Mouse (Mus musculus) cerebellum, postnatal 10 days (tissue): ENCODE results near the gene Efcab3.
A peak's percentile ranks its signal among the peaks of the same experiment; 100 is the strongest.

Experiments
- DNase-seq, 2 experiments: peaks; one replicate each; pipeline ENCODE4 v3.0.0; 2021; ENCODE audit warnings: mixed read lengths in 2 of 2

Gene Efcab3

GRCm38 (mm10) chr11:105149353-105149752, 86.0 kb downstream of the Efcab3 start:
- DNase-seq: no peak

GRCm38 (mm10) chr11:105149766-105150165, 86.4 kb downstream of the Efcab3 start:
- peak in 1 of 2 experiments; percentile 16 for DNase-seq

- DNase-seq: no peak
Observed at GRCm38 (mm10) chr11:105150691-105151090, 87.3 kb downstream of the Efcab3 start.

GRCm38 (mm10) chr11:105151226-105152016, 88.0 kb downstream of the Efcab3 start:
- no peak for DNase-seq

- DNase-seq: no peak
Observed at GRCm38 (mm10) chr11:105152017-105152300, 88.6 kb downstream of the Efcab3 start.

GRCm38 (mm10) chr11:105152357-105152899, 89.0 kb downstream of the Efcab3 start:
- DNase-seq: no peak

GRCm38 (mm10) chr11:105153068-105153833, 89.9 kb downstream of the Efcab3 start:
- peak; percentile 65 to 67 for DNase-seq

- no peak for DNase-seq
Observed at GRCm38 (mm10) chr11:105155915-105156314, 92.5 kb downstream of the Efcab3 start.

- no peak for DNase-seq
Observed at GRCm38 (mm10) chr11:105156748-105157267, 93.4 kb downstream of the Efcab3 start.

GRCm38 (mm10) chr11:105158047-105158446, 94.7 kb downstream of the Efcab3 start:
- no peak for DNase-seq

GRCm38 (mm10) chr11:105159673-105160360, 96.4 kb downstream of the Efcab3 start:
- no peak for DNase-seq

GRCm38 (mm10) chr11:105161411-105161810, 98.0 kb downstream of the Efcab3 start:
- no peak for DNase-seq

- no peak for DNase-seq
Observed at GRCm38 (mm10) chr11:105164516-105165510, 101.4 kb downstream of the Efcab3 start.

GRCm38 (mm10) chr11:105166780-105167179, 103.4 kb downstream of the Efcab3 start:
- DNase-seq: no peak
